Mouse (Mus musculus) stomach, postnatal 0 days (tissue): Measurements from ENCODE around the gene Magi1. TPM values are rescaled to one million over a fixed set of nuclear protein-coding genes. Genes with fewer than 3 reads are reported as not detected.
A peak's percentile ranks its signal among the peaks of the same experiment; 100 is the strongest.
"Not testable (repeated sequence)": the region's sequence is repeated elsewhere in the genome, so short reads cannot be mapped to it uniquely, and the experiment has no call there.

Source experiments
- ATAC-seq: fragments of 200-750 bp; cut with Nextera tagmentation; 2 replicates; pipeline ENCODE4 v1.8.0; 2017; ENCODE audit not compliant: low FRiP score, low TSS enrichment
- DNase-seq: peaks from one replicate; pipeline ENCODE4 v3.0.0-alpha.2; 2016; ENCODE audit warnings: low spot score
- H3K27ac ChIP-seq: fragments of 300-500 bp; sonication (generic); replicated peaks from 2 replicates; pipeline ENCODE4 v1.5.1; 2014; ENCODE audit warnings: mild to moderate bottlenecking, control low read depth
- H3K27me3 ChIP-seq: fragments of 300-500 bp; sonication (generic); 2 replicates; pipeline ENCODE4 v1.6.1; 2014; ENCODE audit warnings: low read length; ENCODE audit not compliant: control insufficient read depth, insufficient read depth
- H3K36me3 ChIP-seq: fragments of 300-500 bp; sonication (generic); 2 replicates; pipeline ENCODE4 v1.6.1; 2014; ENCODE audit warnings: low read length, mixed read lengths; ENCODE audit not compliant: control insufficient read depth, insufficient read depth
- H3K4me1 ChIP-seq: fragments of 300-500 bp; sonication (generic); replicated peaks from 2 replicates; pipeline ENCODE4 v1.6.1; 2014; ENCODE audit warnings: antibody characterized with exemption; ENCODE audit not compliant: control insufficient read depth, insufficient read depth
- H3K4me2 ChIP-seq: fragments of 300-500 bp; sonication (generic); replicated peaks from 2 replicates; pipeline ENCODE4 v1.6.1; 2014; ENCODE audit warnings: low read depth, mild to moderate bottlenecking, control low read depth, moderate library complexity
- H3K4me3 ChIP-seq: fragments of 300-500 bp; sonication (generic); 2 replicates; pipeline ENCODE4 v1.5.1; 2014; ENCODE audit warnings: low read depth, low read length, control low read depth
- H3K9ac ChIP-seq: fragments of 300-500 bp; sonication (generic); 2 replicates; pipeline ENCODE4 v1.6.1; 2014; ENCODE audit warnings: mild to moderate bottlenecking, low read length, control low read depth, mixed read lengths
- H3K9me3 ChIP-seq: fragments of 300-500 bp; sonication (generic); 2 replicates; pipeline ENCODE4 v1.6.1; 2016; ENCODE audit warnings: low read length; ENCODE audit not compliant: control insufficient read depth
- CTCF ChIP-seq: IDR thresholded peaks from 2 replicates; pipeline ENCODE4 v1.5.1; 2016; ENCODE audit warnings: antibody characterized with exemption, low read depth, mild to moderate bottlenecking, moderate library complexity
- EP300 ChIP-seq: optimal IDR thresholded peaks from 2 replicates; pipeline ENCODE3; 2016; ENCODE audit warnings: antibody characterized with exemption
- WGBS: fragments of 180-500 bp; shearing (Covaris S2); extraction: QIAGEN DNeasy Blood & Tissue Kit; methylation state at CpG from one replicate; pipeline ENCODE4 v1.1.7; 2014; 5-methylcytosine and 5-hydroxymethylcytosine counted together
- polyA plus RNA-seq: library from polyadenylated mRNA; unstranded; fragments of >200 nt; fragmentation: Nextera tagmentation; extraction: Ambion mirVana; gene quantifications from 2 replicates; pipeline ENCODE4 v1.2.1, GENCODE M21; 2015

Magi1 gene
- polyA plus RNA-seq, 1 experiment from 2014 or later = 4.4 TPM

DNA sequence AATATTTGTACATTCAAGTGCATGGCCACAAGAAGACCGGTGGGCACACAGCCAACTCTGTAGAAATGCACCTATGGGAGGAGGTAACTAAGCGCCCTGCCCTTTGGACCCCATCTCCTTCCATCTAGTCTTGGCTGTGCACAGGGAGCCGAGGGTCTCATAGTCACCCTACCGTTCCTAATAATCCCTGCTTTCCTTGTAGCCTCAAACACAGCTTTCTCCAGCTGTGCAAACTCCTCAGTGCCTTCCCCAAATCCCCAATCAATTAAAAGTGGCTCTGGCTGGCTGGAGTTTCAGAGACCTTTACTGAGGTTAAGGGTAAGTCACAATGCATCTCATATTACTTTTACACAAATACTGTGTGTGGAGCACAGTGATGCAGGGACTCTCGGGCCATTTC lies 271.8 kb downstream of the Magi1 start:
- DNase-seq = peak; percentile 35
- H3K4me1 ChIP-seq = peaks cover 2% of the 10 kb centered on the region; the same call in 1 of the 2 replicates
- WGBS = 27% methylated on average over 5 of the region's 5 CpGs

GRCm38 (mm10) chr6:94011521-94011920 lies 272.2 kb downstream of the Magi1 start:
- WGBS = 58% methylated on average over 6 of the region's 6 CpGs
- TF ChIP-seq EP300 (no peak), CTCF (no peak)
- H3K27me3 ChIP-seq = no peaks in the 10 kb centered on the region
- DNase-seq (no peak), ATAC-seq (no peak)
- no peaks in the 10 kb centered on the region for H3K36me3 ChIP-seq
- peaks cover 2% of the 10 kb centered on the region; the same call in 1 of the 2 replicates for H3K4me1 ChIP-seq
- no peaks in the 10 kb centered on the region for H3K9me3 ChIP-seq
- no peak overlapping the region for H3K27ac ChIP-seq
- H3K9ac ChIP-seq = no peak overlapping the region
- H3K4me3 ChIP-seq = no peak overlapping the region
- H3K4me2 ChIP-seq = no peak overlapping the region

More for the DNA sequence above, 271.8 kb downstream of the Magi1 start:
- no peak overlapping the region for H3K9ac ChIP-seq
- TF ChIP-seq CTCF (no peak), EP300 (no peak)
- H3K36me3 ChIP-seq = no peaks in the 10 kb centered on the region
- ATAC-seq = no peak
- H3K4me2 ChIP-seq = no peak overlapping the region
- no peak overlapping the region for H3K27ac ChIP-seq
- no peak overlapping the region for H3K4me3 ChIP-seq
- H3K9me3 ChIP-seq = no peaks in the 10 kb centered on the region
- H3K27me3 ChIP-seq = no peaks in the 10 kb centered on the region

- Histone ChIP-seq H3K9ac (no peak overlapping the region), H3K9me3 (no peaks in the 10 kb centered on the region), H3K4me1 (peaks cover 2% of the 10 kb centered on the region; the same call in 1 of the 2 replicates), H3K36me3 (no peaks in the 10 kb centered on the region), H3K4me2 (no peak overlapping the region), H3K4me3 (no peak overlapping the region), H3K27ac (no peak overlapping the region), H3K27me3 (no peaks in the 10 kb centered on the region)
- DNase-seq = no peak
- WGBS = 74% methylated on average over 4 of the region's 4 CpGs
- no peak for ATAC-seq
- TF ChIP-seq CTCF = no peak
- no peak for TF ChIP-seq EP300
These were observed 275.1 kb downstream of the Magi1 start for GRCm38 (mm10) chr6:94008577-94008976.

DNA sequence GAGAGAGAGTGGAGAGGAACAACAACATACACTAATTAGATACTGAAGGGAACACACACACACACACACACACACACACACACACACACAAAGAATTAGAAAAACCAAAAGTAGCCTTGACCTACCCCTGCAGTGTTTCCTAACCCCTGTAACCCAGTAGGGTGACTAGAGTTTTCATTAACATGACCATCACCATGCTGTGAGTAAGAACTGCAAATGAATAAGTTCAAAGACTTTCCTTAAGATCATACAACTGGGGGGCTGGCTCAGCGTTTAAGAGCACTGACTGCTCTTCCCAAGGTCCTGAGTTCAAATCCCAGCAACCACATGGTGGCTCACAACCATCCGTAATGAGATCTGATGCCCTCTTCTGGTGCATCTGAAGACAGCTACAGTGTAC lies 280.1 kb downstream of the Magi1 start:
- not testable (repeated sequence) for DNase-seq
- WGBS = 73% methylated on average over 2 of the region's 2 CpGs

DNA sequence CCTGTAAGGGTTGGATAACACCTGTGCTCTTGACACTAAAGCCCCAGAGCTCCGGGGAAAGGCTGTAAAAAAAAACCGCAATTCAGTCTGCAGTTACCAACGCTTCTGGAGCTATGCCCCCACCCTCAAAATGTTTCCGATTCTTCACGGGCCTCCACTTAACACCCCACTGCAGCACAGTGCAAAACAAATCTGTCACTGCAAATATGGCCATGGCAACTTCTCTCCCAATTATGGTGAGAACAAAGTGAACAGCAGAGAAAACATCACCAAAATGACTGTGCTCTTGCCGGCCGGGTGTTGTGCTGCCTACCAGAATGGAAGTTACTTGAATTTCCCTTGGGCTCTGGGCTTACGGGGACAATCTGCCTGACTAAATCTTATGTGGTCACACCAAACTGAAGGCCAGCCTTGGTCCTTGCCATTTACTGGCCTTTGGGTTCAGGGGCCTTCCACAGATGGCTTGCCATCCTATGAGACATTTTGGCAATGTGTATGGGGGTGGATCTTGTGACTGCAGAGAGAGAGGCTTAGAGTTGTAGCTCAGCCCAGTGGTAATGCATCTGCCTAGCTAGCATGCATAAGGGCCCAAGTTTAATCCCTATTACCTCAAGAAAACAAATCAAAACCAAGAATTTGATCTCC lies 286.8 kb downstream of the Magi1 start:
- Histone ChIP-seq H3K4me1 (no peaks in the 10 kb centered on the region), H3K27ac (no peak overlapping the region), H3K4me2 (no peak overlapping the region), H3K4me3 (no peak overlapping the region), H3K9ac (no peak overlapping the region), H3K9me3 (no peaks in the 10 kb centered on the region), H3K36me3 (no peaks in the 10 kb centered on the region), H3K27me3 (no peaks in the 10 kb centered on the region)
- WGBS = 89% methylated on average over 8 of the region's 8 CpGs
- DNase-seq (no peak), ATAC-seq (no peak)
- TF ChIP-seq CTCF = no peak
- TF ChIP-seq EP300 = no peak

More for the DNA sequence above, 280.1 kb downstream of the Magi1 start:
- H3K27me3 ChIP-seq, H3K9ac ChIP-seq, H3K27ac ChIP-seq, H3K36me3 ChIP-seq, H3K4me2 ChIP-seq, ATAC-seq, H3K4me1 ChIP-seq, H3K4me3 ChIP-seq, H3K9me3 ChIP-seq: not testable (repeated sequence)

DNA sequence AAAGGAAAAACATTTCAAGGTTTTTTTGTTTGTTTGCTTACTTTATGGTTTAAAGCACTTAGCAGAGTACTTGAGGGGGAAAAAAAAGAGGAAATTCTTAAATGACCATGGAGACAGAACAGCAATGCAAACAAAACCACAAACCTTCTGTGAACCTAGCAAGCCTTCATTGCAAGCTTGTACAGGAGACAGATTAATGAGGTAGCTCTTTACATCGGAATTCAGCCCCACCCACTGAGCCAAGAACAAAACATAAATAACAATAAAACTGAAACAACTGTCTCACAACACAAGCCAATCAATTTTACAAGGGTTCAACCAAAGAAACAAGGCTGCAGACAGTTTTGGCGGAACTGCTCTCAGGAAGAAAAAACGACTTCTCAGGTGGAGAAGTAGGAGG lies 296.2 kb downstream of the Magi1 start:
- no peak overlapping the region for H3K4me3 ChIP-seq
- H3K36me3 ChIP-seq = no peaks in the 10 kb centered on the region
- H3K27ac ChIP-seq = no peak overlapping the region
- H3K9me3 ChIP-seq = no peaks in the 10 kb centered on the region
- WGBS = 35% methylated on average over 3 of the region's 3 CpGs
- H3K9ac ChIP-seq = no peak overlapping the region
- no peak for TF ChIP-seq CTCF
- TF ChIP-seq EP300 = no peak
- H3K4me2 ChIP-seq = no peak overlapping the region
- DNase-seq (no peak), ATAC-seq (no peak)
- H3K27me3 ChIP-seq = no peaks in the 10 kb centered on the region
- no peaks in the 10 kb centered on the region for H3K4me1 ChIP-seq
